Mouse (Mus musculus): ENCODE results near the gene Tbcb.

- TF ChIP-seq CTCF (IDR thresholded peaks at IDR 0.05; ENCODE audit: extremely low read depth, insufficient read depth, low read length) = no peak
- TF ChIP-seq POLR2A (IDR thresholded peaks at IDR 0.05; ENCODE audit: extremely low read depth, insufficient read depth, low read length) = 0 out of 2 replicates have a peak, but pooled peaks have one; percentile 13
Measured at GRCm38 (mm10) chr7:30193581-30194100, 38.4 kb downstream of the Tbcb start.
